ENCODE assay signal across 17 mouse cellular contexts in the genomic region with DNA sequence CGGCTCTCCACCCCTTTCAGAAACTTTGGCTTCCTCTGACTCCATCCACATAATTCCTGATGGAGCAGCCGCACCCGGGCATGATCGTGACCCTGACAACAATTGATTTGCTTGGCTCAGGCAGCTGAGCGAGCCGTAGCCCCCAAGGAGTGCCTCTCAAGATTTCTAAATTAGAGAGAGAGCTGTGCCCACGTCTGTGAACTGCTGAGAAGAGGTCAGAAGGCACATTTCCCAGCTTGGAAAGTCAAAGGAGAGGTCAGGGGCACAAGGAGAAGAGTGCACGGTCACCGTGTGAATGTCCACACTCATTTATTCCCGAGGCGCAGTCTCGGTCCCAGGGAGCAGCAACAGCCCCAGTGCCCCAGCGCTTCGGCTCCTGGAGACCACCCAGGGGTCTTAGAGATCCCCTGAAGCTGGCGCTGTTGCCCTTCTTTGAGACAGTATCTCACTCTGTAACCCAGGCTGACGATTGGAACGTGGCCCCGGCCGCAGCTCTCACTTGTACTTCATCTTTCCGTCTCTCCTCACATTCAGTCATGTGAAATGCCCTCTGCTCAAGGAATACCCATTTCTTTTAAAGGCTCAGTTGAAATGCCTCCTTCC. TPM values are rescaled to one million over a fixed set of nuclear protein-coding genes. Genes with fewer than 3 reads are reported as not detected.
DNase-seq lines count a peak whose midpoint lies in the region; ATAC-seq and TF ChIP-seq lines count a peak whose summit lies in the region.
"Had no signal": no experiment of that assay in that cellular context is flagged by ENCODE, and none has a peak within 500 bp of the region (broad histone marks: within the 10 kb centered on the region; RNA-seq: fewer than 3 reads in every experiment).

No protein-coding gene starts in this region.

- H3K27me3 ChIP-seq in forebrain, embryonic 14.5 days (replicated peaks; ENCODE audit: control insufficient read depth, insufficient read depth, low read length): no peaks in the 10 kb centered on the region
- no peaks in the 10 kb centered on the region for H3K27me3 ChIP-seq in forebrain, embryonic 15.5 days
- no peaks in the 10 kb centered on the region for H3K27me3 ChIP-seq in hindbrain, embryonic 11.5 days (ENCODE audit: control insufficient read depth, insufficient read depth, low read length)
- no peaks in the 10 kb centered on the region for H3K27me3 ChIP-seq in neural tube, embryonic 11.5 days (ENCODE audit: control insufficient read depth, insufficient read depth, low read length)
- H3K27me3 ChIP-seq in stomach, postnatal 0 days (ENCODE audit: control insufficient read depth, insufficient read depth, low read length): no peaks in the 10 kb centered on the region
- H3K27me3 ChIP-seq: embryonic facial prominence, embryonic 13.5 days; forebrain, embryonic 13.5 days; limb, embryonic 15.5 days had no signal

- TF ChIP-seq CTCF in brain, embryonic 14.5 days (IDR thresholded peaks at IDR 0.05; ENCODE audit: borderline replicate concordance, extremely low read depth, insufficient read depth, insufficient read length): peak; percentile 16; the same call in 1 of the 2 replicates
- no peak for TF ChIP-seq CTCF in stomach, postnatal 0 days (IDR thresholded peaks at IDR 0.05; ENCODE audit: low read depth)

- no peaks in the 10 kb centered on the region for H3K4me1 ChIP-seq in forebrain, embryonic 14.5 days (ENCODE audit: control insufficient read depth, insufficient read depth, low read length)
- H3K4me1 ChIP-seq in forebrain, embryonic 15.5 days: no peaks in the 10 kb centered on the region
- peaks cover 3% of the 10 kb centered on the region; the same call in 1 of the 2 replicates for H3K4me1 ChIP-seq in hindbrain, embryonic 11.5 days (replicated peaks; ENCODE audit: control insufficient read depth, insufficient read depth, low read length)
- peaks cover 6% of the 10 kb centered on the region; the same call in 1 of the 2 replicates for H3K4me1 ChIP-seq in neural tube, embryonic 11.5 days (ENCODE audit: control insufficient read depth, insufficient read depth, low read length)
- H3K4me1 ChIP-seq in stomach, postnatal 0 days (replicated peaks; ENCODE audit: control insufficient read depth, insufficient read depth): no peaks in the 10 kb centered on the region
- H3K4me1 ChIP-seq: forebrain, embryonic 13.5 days; limb, embryonic 15.5 days had no signal

- H3K4me3 ChIP-seq in forebrain, embryonic 14.5 days (ENCODE audit: low read depth, low read length): no peak overlapping the region
- H3K4me3 ChIP-seq in forebrain, embryonic 15.5 days: no peak overlapping the region
- no peak overlapping the region for H3K4me3 ChIP-seq in hindbrain, embryonic 11.5 days (ENCODE audit: low read depth, low read length)
- no peak overlapping the region for H3K4me3 ChIP-seq in neural tube, embryonic 11.5 days (ENCODE audit: low read depth, low read length)
- H3K4me3 ChIP-seq in stomach, postnatal 0 days (ENCODE audit: low read depth, low read length): no peak overlapping the region
- H3K4me3 ChIP-seq: embryonic facial prominence, embryonic 13.5 days; forebrain, embryonic 13.5 days; limb, embryonic 15.5 days had no signal

- 0 out of 2 replicates have a peak, but pooled peaks have one; percentile 29 for ATAC-seq in forebrain, embryonic 14.5 days
- ATAC-seq in forebrain, embryonic 15.5 days (replicated peaks): no peak
- peak; percentile 85 for ATAC-seq in hindbrain, embryonic 11.5 days (ENCODE audit: low FRiP score)
- peak; percentile 68 for ATAC-seq in neural tube, embryonic 11.5 days (ENCODE audit: insufficient read depth, low FRiP score, low TSS enrichment)
- no peak for ATAC-seq in stomach, postnatal 0 days (ENCODE audit: low FRiP score, low TSS enrichment)
- ATAC-seq: forebrain, embryonic 13.5 days had no signal

- peaks cover 8% of the 10 kb centered on the region; the same call in 1 of the 2 replicates for H3K36me3 ChIP-seq in forebrain, embryonic 14.5 days (ENCODE audit: control insufficient read depth, insufficient read depth, low read length)
- H3K36me3 ChIP-seq in forebrain, embryonic 15.5 days: no peaks in the 10 kb centered on the region; the same call in 1 of the 2 replicates
- no peaks in the 10 kb centered on the region for H3K36me3 ChIP-seq in hindbrain, embryonic 11.5 days (ENCODE audit: control insufficient read depth, insufficient read depth, low read length)
- H3K36me3 ChIP-seq in neural tube, embryonic 11.5 days (ENCODE audit: control insufficient read depth, insufficient read depth, low read length): no peaks in the 10 kb centered on the region
- H3K36me3 ChIP-seq in stomach, postnatal 0 days (ENCODE audit: control insufficient read depth, insufficient read depth, low read length): no peaks in the 10 kb centered on the region; the same call in 1 of the 2 replicates

- TF ChIP-seq EP300 in stomach, postnatal 0 days (optimal IDR thresholded peaks at IDR 0.05): no peak

- TF ChIP-seq POLR2A in brain, embryonic 14.5 days (IDR thresholded peaks at IDR 0.05; ENCODE audit: borderline replicate concordance, extremely low read depth, insufficient read depth, insufficient read length, poor library complexity, severe bottlenecking): no peak

- no peak for DNase-seq in forebrain, embryonic 14.5 days (ENCODE audit: low spot score)
- DNase-seq in brain, embryonic 14.5 days (ENCODE audit: low read depth): peak; percentile 35
- peak; percentile 57 for DNase-seq in hindbrain, embryonic 11.5 days (ENCODE audit: low spot score)
- peak; percentile 41 for DNase-seq in neural tube, embryonic 11.5 days (ENCODE audit: low spot score)
- DNase-seq in cerebellum, postnatal 4 days (ENCODE audit: low spot score in 2 of 2): no peak
- no peak for DNase-seq in stomach, postnatal 0 days (ENCODE audit: low spot score)
- DNase-seq in thymus, postnatal 4 days: no peak
- DNase-seq: cerebellum, adult 18-20 months; heart, postnatal 36 days; kidney, adult 2 months; lung, adult 18-20 months; thymus, adult 18-20 months had no signal

- no peaks in the 10 kb centered on the region for H3K9me3 ChIP-seq in forebrain, embryonic 14.5 days (replicated peaks; ENCODE audit: control insufficient read depth, low read length)
- no peaks in the 10 kb centered on the region for H3K9me3 ChIP-seq in forebrain, embryonic 15.5 days
- H3K9me3 ChIP-seq in hindbrain, embryonic 11.5 days (ENCODE audit: control insufficient read depth, low read length): no peaks in the 10 kb centered on the region
- no peaks in the 10 kb centered on the region for H3K9me3 ChIP-seq in neural tube, embryonic 11.5 days (ENCODE audit: control insufficient read depth, low read length)
- no peaks in the 10 kb centered on the region for H3K9me3 ChIP-seq in stomach, postnatal 0 days (ENCODE audit: control insufficient read depth, low read length)
- H3K9me3 ChIP-seq: embryonic facial prominence, embryonic 13.5 days; forebrain, embryonic 13.5 days; limb, embryonic 15.5 days had no signal

- WGBS in forebrain, embryonic 14.5 days: 73% methylated on average over 20 of the region's 20 CpGs
- whole genome bisulfite sequencing in forebrain, embryonic 15.5 days: 68% methylated on average over 20 of the region's 20 CpGs
- WGBS in hindbrain, embryonic 11.5 days: 26% methylated on average over 20 of the region's 20 CpGs
- WGBS in neural tube, embryonic 11.5 days: 34% methylated on average over 20 of the region's 20 CpGs
- 61% methylated on average over 20 of the region's 20 CpGs for WGBS in stomach, postnatal 0 days

- H3K4me2 ChIP-seq in forebrain, embryonic 14.5 days (ENCODE audit: low read length): no peak overlapping the region
- H3K4me2 ChIP-seq in forebrain, embryonic 15.5 days (replicated peaks): no peak overlapping the region
- H3K4me2 ChIP-seq in hindbrain, embryonic 11.5 days (replicated peaks; ENCODE audit: low read depth, low read length): peak overlapping the region; percentile 32
- H3K4me2 ChIP-seq in neural tube, embryonic 11.5 days (ENCODE audit: low read depth): peak overlapping the region; percentile 25
- no peak overlapping the region for H3K4me2 ChIP-seq in stomach, postnatal 0 days (replicated peaks; ENCODE audit: low read depth)
- H3K4me2 ChIP-seq: embryonic facial prominence, embryonic 13.5 days; forebrain, embryonic 13.5 days; heart, embryonic 11.5 days; limb, embryonic 15.5 days had no signal

- H3K27ac ChIP-seq in forebrain, embryonic 14.5 days (ENCODE audit: low read depth, low read length): no peak overlapping the region
- H3K27ac ChIP-seq in forebrain, embryonic 15.5 days (replicated peaks): no peak overlapping the region
- no peak overlapping the region for H3K27ac ChIP-seq in hindbrain, embryonic 11.5 days (ENCODE audit: low read depth, low read length)
- no peak overlapping the region for H3K27ac ChIP-seq in neural tube, embryonic 11.5 days (ENCODE audit: low read depth, low read length)
- no peak overlapping the region for H3K27ac ChIP-seq in stomach, postnatal 0 days (replicated peaks)
- H3K27ac ChIP-seq: embryonic facial prominence, embryonic 13.5 days; forebrain, embryonic 13.5 days; limb, embryonic 15.5 days had no signal

- H3K9ac ChIP-seq in forebrain, embryonic 14.5 days (ENCODE audit: low read length): no peak overlapping the region
- no peak overlapping the region for H3K9ac ChIP-seq in forebrain, embryonic 15.5 days (replicated peaks)
- H3K9ac ChIP-seq in hindbrain, embryonic 11.5 days (ENCODE audit: low read depth, low read length): no peak overlapping the region
- peak overlapping the region; percentile 22; the same call in 1 of the 2 replicates for H3K9ac ChIP-seq in neural tube, embryonic 11.5 days (ENCODE audit: low read length)
- H3K9ac ChIP-seq in stomach, postnatal 0 days (ENCODE audit: low read length): no peak overlapping the region
- H3K9ac ChIP-seq: embryonic facial prominence, embryonic 13.5 days; forebrain, embryonic 13.5 days; limb, embryonic 15.5 days had no signal

RNA-seq across cellular contexts. Expression of a gene that starts 6.1 kb away (rescaled TPM):
- polyA plus RNA-seq in forebrain, embryonic 14.5 days (2014; fragmentation: Nextera tagmentation; extraction: Ambion mirVana): 22.9 and 28.1 TPM in 2 replicates
- polyA plus RNA-seq in forebrain, embryonic 15.5 days (2015; fragmentation: Nextera tagmentation; extraction: Ambion mirVana): 23.6 and 23.7 TPM in 2 replicates
- 15.8 and 18.5 TPM in 2 replicates for polyA plus RNA-seq in brain, embryonic 14.5 days (2012; rRNA removed)
- 17.6 and 20.4 TPM in 2 replicates for polyA plus RNA-seq in hindbrain, embryonic 11.5 days (2014; fragmentation: Nextera tagmentation; extraction: Ambion mirVana)
- 18.4 and 19.9 TPM in 2 replicates for polyA plus RNA-seq in neural tube, embryonic 11.5 days (2014; fragmentation: Nextera tagmentation; extraction: Ambion mirVana)
- polyA plus RNA-seq in stomach, postnatal 0 days (2015; fragmentation: Nextera tagmentation; extraction: Ambion mirVana): 5.1 TPM in 2 replicates

RNA-seq across cellular contexts. Expression of a gene that starts 22.6 kb away (rescaled TPM):
- 11.3 and 13.4 TPM in 2 replicates for polyA plus RNA-seq in forebrain, embryonic 14.5 days (2014; fragmentation: Nextera tagmentation; extraction: Ambion mirVana)
- 10.2 and 11.3 TPM in 2 replicates for polyA plus RNA-seq in forebrain, embryonic 15.5 days (2015; fragmentation: Nextera tagmentation; extraction: Ambion mirVana)
- polyA plus RNA-seq in brain, embryonic 14.5 days (2012; rRNA removed): 4.6 and 5.7 TPM in 2 replicates
- 12.6 and 12.8 TPM in 2 replicates for polyA plus RNA-seq in hindbrain, embryonic 11.5 days (2014; fragmentation: Nextera tagmentation; extraction: Ambion mirVana)
- polyA plus RNA-seq in neural tube, embryonic 11.5 days (2014; fragmentation: Nextera tagmentation; extraction: Ambion mirVana): 11.7 and 11.8 TPM in 2 replicates
- 6.8 and 7.7 TPM in 2 replicates for polyA plus RNA-seq in stomach, postnatal 0 days (2015; fragmentation: Nextera tagmentation; extraction: Ambion mirVana)

RNA-seq across cellular contexts. Expression of a gene that starts 29.6 kb away (rescaled TPM):
- polyA plus RNA-seq in forebrain, embryonic 14.5 days (2014; fragmentation: Nextera tagmentation; extraction: Ambion mirVana): 22.9 TPM in 2 replicates
- 30.2 and 31.5 TPM in 2 replicates for polyA plus RNA-seq in forebrain, embryonic 15.5 days (2015; fragmentation: Nextera tagmentation; extraction: Ambion mirVana)
- 11.8 and 13.2 TPM in 2 replicates for polyA plus RNA-seq in brain, embryonic 14.5 days (2012; rRNA removed)
- 37.0 and 39.5 TPM in 2 replicates for polyA plus RNA-seq in hindbrain, embryonic 11.5 days (2014; fragmentation: Nextera tagmentation; extraction: Ambion mirVana)
- polyA plus RNA-seq in neural tube, embryonic 11.5 days (2014; fragmentation: Nextera tagmentation; extraction: Ambion mirVana): 35.5 and 38.8 TPM in 2 replicates
- polyA plus RNA-seq in stomach, postnatal 0 days (2015; fragmentation: Nextera tagmentation; extraction: Ambion mirVana): 15.0 and 16.0 TPM in 2 replicates

RNA-seq across cellular contexts. Expression of a gene that starts 31.5 kb away (rescaled TPM):
- 3.0 and 3.1 TPM in 2 replicates for polyA plus RNA-seq in forebrain, embryonic 14.5 days (2014; fragmentation: Nextera tagmentation; extraction: Ambion mirVana)
- 3.0 and 4.0 TPM in 2 replicates for polyA plus RNA-seq in forebrain, embryonic 15.5 days (2015; fragmentation: Nextera tagmentation; extraction: Ambion mirVana)
- polyA plus RNA-seq in brain, embryonic 14.5 days (2012; rRNA removed): 2.6 and 3.7 TPM in 2 replicates
- 5.0 and 5.5 TPM in 2 replicates for polyA plus RNA-seq in hindbrain, embryonic 11.5 days (2014; fragmentation: Nextera tagmentation; extraction: Ambion mirVana)
- 5.7 and 6.3 TPM in 2 replicates for polyA plus RNA-seq in neural tube, embryonic 11.5 days (2014; fragmentation: Nextera tagmentation; extraction: Ambion mirVana)
- polyA plus RNA-seq in stomach, postnatal 0 days (2015; fragmentation: Nextera tagmentation; extraction: Ambion mirVana): 0.57 and 0.98 TPM in 2 replicates

Comparison
In these comparisons a context has a peak if more than half of its experiments do, and no peak if none do; other contexts are left out.
1. ATAC-seq: peak in forebrain, embryonic 14.5 days (single experiment), hindbrain, embryonic 11.5 days (single experiment) and neural tube, embryonic 11.5 days (single experiment); none in forebrain, embryonic 15.5 days (single experiment) and stomach, postnatal 0 days (single experiment).
2. DNase-seq: peak in brain, embryonic 14.5 days (single experiment), hindbrain, embryonic 11.5 days (single experiment) and neural tube, embryonic 11.5 days (single experiment); none in forebrain, embryonic 14.5 days (single experiment), cerebellum, postnatal 4 days (0 of 2), stomach, postnatal 0 days (single experiment) and thymus, postnatal 4 days (single experiment).
3. H3K4me2 ChIP-seq: peak in hindbrain, embryonic 11.5 days (single experiment) and neural tube, embryonic 11.5 days (single experiment); none in forebrain, embryonic 14.5 days (single experiment), forebrain, embryonic 15.5 days (single experiment) and stomach, postnatal 0 days (single experiment).